Mouse (Mus musculus): ENCODE measurements around the gene Rex1bd. TPM values are rescaled to one million over a fixed set of nuclear protein-coding genes. Genes with fewer than 3 reads are reported as not detected.

The Rex1bd gene
- 100 to 1,000 TPM in 1 of 2 experiments, 10 to 100 TPM in 1; 83.2 to 103 TPM for total RNA-seq (2021)
- long read RNA-seq, experiment 1, transcript Rex1bd-204 (4 exons, 632 nt), result minor isoform, 5 of 50 reads
- long read RNA-seq, experiment 1, transcript Rex1bd-207 (3 exons, 542 nt), result minor isoform, 12 of 50 reads
- long read RNA-seq, experiment 1, transcript Rex1bd-201 (5 exons, 671 nt), result major isoform, 20 of 50 reads
- long read RNA-seq, experiment 1, partial matches to known transcripts, result 4 of 50 reads
- long read RNA-seq, experiment 1, other reads (novel, unspliced or antisense), result 8 of 50 reads
- long read RNA-seq, experiment 2, transcript Rex1bd-201 (5 exons, 671 nt), result minor isoform, 45 of 161 reads
- long read RNA-seq, experiment 2, transcript Rex1bd-204 (4 exons, 632 nt), result minor isoform, 10 of 161 reads
- long read RNA-seq, experiment 2, transcript Rex1bd-207 (3 exons, 542 nt), result major isoform, 85 of 161 reads
- long read RNA-seq, experiment 2, transcript Rex1bd-205 (4 exons, 725 nt), result minor isoform, 6 of 161 reads
- long read RNA-seq, experiment 2, partial matches to known transcripts, result 3 of 161 reads
- long read RNA-seq, experiment 2, other reads (novel, unspliced or antisense), result 8 of 161 reads

- DNase-seq (ENCODE audit: low spot score in 2 of 2), result peak; percentile 94 to 96
Measured at GRCm38 (mm10) chr8:70506328-70507026, at the start of gene Rex1bd. TSS of gene Rex1bd (minus strand) at chr8:70506752.

- DNase-seq (ENCODE audit: low spot score in 2 of 2), result no peak
Measured at GRCm38 (mm10) chr8:70555079-70555747, 48.7 kb upstream of the Rex1bd start.

- DNase-seq (ENCODE audit: low spot score in 2 of 2), result no peak
Measured at GRCm38 (mm10) chr8:70553740-70554139, 47.2 kb upstream of the Rex1bd start.

- no peak for DNase-seq (ENCODE audit: low spot score in 2 of 2)
Measured at GRCm38 (mm10) chr8:70552836-70553235, 46.3 kb upstream of the Rex1bd start.

- no peak for DNase-seq (ENCODE audit: low spot score in 2 of 2)
Measured at GRCm38 (mm10) chr8:70551558-70552161, 45.1 kb upstream of the Rex1bd start.

- no peak for DNase-seq (ENCODE audit: low spot score in 2 of 2)
Measured at GRCm38 (mm10) chr8:70549412-70550184, 43.0 kb upstream of the Rex1bd start.

- DNase-seq (ENCODE audit: low spot score in 2 of 2), result no peak
Measured at GRCm38 (mm10) chr8:70547762-70548161, 41.2 kb upstream of the Rex1bd start.

- DNase-seq (ENCODE audit: low spot score in 2 of 2), result no peak
Measured at GRCm38 (mm10) chr8:70546412-70546811, 39.9 kb upstream of the Rex1bd start.

- no peak for DNase-seq (ENCODE audit: low spot score in 2 of 2)
Measured at GRCm38 (mm10) chr8:70544200-70544687, 37.7 kb upstream of the Rex1bd start.

GRCm38 (mm10) chr8:70541081-70541480, 34.5 kb upstream of the Rex1bd start:
- no peak for DNase-seq (ENCODE audit: low spot score in 2 of 2)

- DNase-seq (ENCODE audit: low spot score in 2 of 2), result no peak
Measured at GRCm38 (mm10) chr8:70540507-70541071, 34.0 kb upstream of the Rex1bd start.

GRCm38 (mm10) chr8:70540013-70540506, 33.5 kb upstream of the Rex1bd start:
- no peak for DNase-seq (ENCODE audit: low spot score in 2 of 2)

GRCm38 (mm10) chr8:70539077-70539813, 32.7 kb upstream of the Rex1bd start, which contains the start of gene Ell:
TSS of gene Ell (plus strand) at chr8:70539457.
- DNase-seq (ENCODE audit: low spot score in 2 of 2), result peak; percentile 98 to 99

- DNase-seq (ENCODE audit: low spot score in 2 of 2), result peak in 1 of 2 experiments; percentile 100
Measured at GRCm38 (mm10) chr8:70538633-70539076, 32.1 kb upstream of the Rex1bd start.

GRCm38 (mm10) chr8:70538024-70538579, 31.6 kb upstream of the Rex1bd start:
- peak in 1 of 2 experiments; percentile 56 for DNase-seq (ENCODE audit: low spot score in 2 of 2)

GRCm38 (mm10) chr8:70535701-70536100, 29.1 kb upstream of the Rex1bd start:
- no peak for DNase-seq (ENCODE audit: low spot score in 2 of 2)

- DNase-seq (ENCODE audit: low spot score in 2 of 2), result no peak
Measured at GRCm38 (mm10) chr8:70535221-70535620, 28.7 kb upstream of the Rex1bd start.

GRCm38 (mm10) chr8:70534281-70534680, 27.7 kb upstream of the Rex1bd start:
- no peak for DNase-seq (ENCODE audit: low spot score in 2 of 2)
